Mouse (Mus musculus) forebrain, postnatal 0 days (tissue): Measurements from ENCODE around the gene Vmn1r65. TPM values are rescaled to one million over a fixed set of nuclear protein-coding genes. Genes with fewer than 3 reads are reported as not detected.
"Not testable (repeated sequence)": the region's sequence is repeated elsewhere in the genome, so short reads cannot be mapped to it uniquely, and the experiment has no call there.

ENCODE experiments used
- ATAC-seq: fragments of 200-750 bp; cut with Nextera tagmentation; 2 replicates; pipeline ENCODE4 v1.8.0; 2017; ENCODE audit warnings: mild to moderate bottlenecking, moderate library complexity
- DNase-seq: peaks from one replicate; pipeline ENCODE4 v3.0.0-alpha.2; 2015
- H3K27ac ChIP-seq: fragments of 300-500 bp; sonication (generic); 2 replicates; pipeline ENCODE4 v1.5.1; 2014; ENCODE audit warnings: low read depth, mild to moderate bottlenecking, antibody characterized with exemption, low read length, moderate library complexity, mixed read lengths
- H3K27me3 ChIP-seq: fragments of 300-500 bp; sonication (generic); 2 replicates; pipeline ENCODE4 v1.6.1; 2014; ENCODE audit warnings: mild to moderate bottlenecking, low read length, mixed read lengths; ENCODE audit not compliant: insufficient read depth
- H3K36me3 ChIP-seq: fragments of 300-500 bp; sonication (generic); 2 replicates; pipeline ENCODE4 v1.6.1; 2014; ENCODE audit warnings: mild to moderate bottlenecking, moderate library complexity; ENCODE audit not compliant: insufficient read depth
- H3K4me1 ChIP-seq: fragments of 300-500 bp; sonication (generic); 2 replicates; pipeline ENCODE4 v1.6.1; 2014; ENCODE audit warnings: antibody characterized with exemption; ENCODE audit not compliant: insufficient read depth
- H3K4me2 ChIP-seq: fragments of 300-500 bp; sonication (generic); 2 replicates; pipeline ENCODE4 v1.6.1; 2014; ENCODE audit warnings: low read depth, mild to moderate bottlenecking, moderate library complexity
- H3K4me3 ChIP-seq: fragments of 300-500 bp; sonication (generic); 2 replicates; pipeline ENCODE4 v1.5.1; 2014; ENCODE audit warnings: low read depth, low read length, mixed read lengths
- H3K9ac ChIP-seq: fragments of 300-500 bp; sonication (generic); 2 replicates; pipeline ENCODE4 v1.6.1; 2014; ENCODE audit warnings: mild to moderate bottlenecking
- H3K9me3 ChIP-seq: fragments of 300-500 bp; sonication (generic); 2 replicates; pipeline ENCODE4 v1.6.1; 2016; ENCODE audit warnings: low read length
- CTCF ChIP-seq: sonication (generic); IDR thresholded peaks from 2 replicates; pipeline ENCODE4 v1.5.1; 2016; ENCODE audit warnings: antibody characterized with exemption, control low read depth, low read depth
- WGBS: fragments of 180-500 bp; shearing (Covaris S2); extraction: QIAGEN DNeasy Blood & Tissue Kit; methylation state at CpG from one replicate; pipeline ENCODE4 v1.1.7; 2014; 5-methylcytosine and 5-hydroxymethylcytosine counted together
- polyA plus RNA-seq: library from polyadenylated mRNA; unstranded; fragments of >200 nt; fragmentation: Nextera tagmentation; extraction: Ambion mirVana; gene quantifications from 2 replicates; pipeline ENCODE4 v1.2.1, GENCODE M21; 2015
- total RNA-seq: library from RNA; depleted of rRNA; stranded (reverse); fragments of >200 nt; gene quantifications from 2 replicates; pipeline ENCODE4 v1.2.3, GENCODE M21; 2014; rRNA removed

Vmn1r65 gene
- total RNA-seq (not detected in 2 replicates), polyA plus RNA-seq (not detected in 2 replicates)

- 0 out of 2 replicates have a peak, but pooled peaks cover 7% of the 10 kb centered on the region for H3K9me3 ChIP-seq
- WGBS, result 91% methylated on average over 1 of the region's 1 CpGs
- H3K27ac ChIP-seq, result no peak within 1 kb of the TSS
- ATAC-seq, result no peak
- H3K4me1 ChIP-seq, result no peaks in the 10 kb centered on the region
- H3K9ac ChIP-seq, result no peak within 1 kb of the TSS
- no peak within 1 kb of the TSS for H3K4me2 ChIP-seq
- H3K36me3 ChIP-seq, result no peaks in the 10 kb centered on the region
- no peak for DNase-seq
- H3K27me3 ChIP-seq, result no peaks in the 10 kb centered on the region
- TF ChIP-seq CTCF, result no peak
- H3K4me3 ChIP-seq, result no peak within 1 kb of the TSS
These were observed at the start of gene Vmn1r65 for GRCm38 (mm10) chr7:6010910-6011309. Vmn1r65 (minus strand) TSS chr7:6011010.

GRCm38 (mm10) chr7:6044861-6045260, 34.1 kb upstream of the Vmn1r65 start, which contains the start of gene Nlrp4c:
Nlrp4c (plus strand) TSS chr7:6045161.
- ATAC-seq, result no peak
- WGBS, result 88% methylated on average over 11 of the region's 11 CpGs
- Histone ChIP-seq H3K4me2 (no peak within 1 kb of the TSS), H3K9ac (no peak within 1 kb of the TSS), H3K4me3 (no peak within 1 kb of the TSS), H3K27me3 (no peaks in the 10 kb centered on the region), H3K9me3 (no peaks in the 10 kb centered on the region), H3K4me1 (no peaks in the 10 kb centered on the region), H3K36me3 (no peaks in the 10 kb centered on the region), H3K27ac (no peak within 1 kb of the TSS)
- DNase-seq, result no peak
- TF ChIP-seq CTCF, result no peak

GRCm38 (mm10) chr7:5982426-5982825, 28.4 kb downstream of the Vmn1r65 start:
- H3K27me3 ChIP-seq, H3K27ac ChIP-seq, H3K9ac ChIP-seq, H3K9me3 ChIP-seq, H3K36me3 ChIP-seq, DNase-seq, ATAC-seq, H3K4me1 ChIP-seq, H3K4me3 ChIP-seq, H3K4me2 ChIP-seq: not testable (repeated sequence)
- 86% methylated on average over 4 of the region's 4 CpGs for WGBS

- not testable (repeated sequence) for H3K4me2 ChIP-seq, H3K9ac ChIP-seq, H3K27me3 ChIP-seq, H3K4me1 ChIP-seq, H3K9me3 ChIP-seq, H3K27ac ChIP-seq, DNase-seq, H3K4me3 ChIP-seq, H3K36me3 ChIP-seq, ATAC-seq
- 76% methylated on average over 2 of the region's 2 CpGs for WGBS
These were observed 38.3 kb downstream of the Vmn1r65 start for GRCm38 (mm10) chr7:5972546-5972945.

Other genes starting within 250 kb of the Vmn1r65 start
- not detected in 2 replicates for gene Vmn1r63, start 205.6 kb downstream of the Vmn1r65 start, total RNA-seq
- gene Vmn1r63, start 205.6 kb downstream of the Vmn1r65 start, polyA plus RNA-seq, result not detected in 2 replicates
- gene Vmn1r64, start 126.5 kb downstream of the Vmn1r65 start, total RNA-seq, result not detected in 2 replicates
- not detected in 2 replicates for gene Vmn1r64, start 126.5 kb downstream of the Vmn1r65 start, polyA plus RNA-seq
- gene Nlrp4c, start 34.2 kb upstream of the Vmn1r65 start, total RNA-seq, result not detected in 2 replicates
- not detected in 2 replicates for gene Nlrp4c, start 34.2 kb upstream of the Vmn1r65 start, polyA plus RNA-seq
- 51.1 and 73.6 TPM in 2 replicates for gene Zfp787, start 145.0 kb upstream of the Vmn1r65 start, total RNA-seq
- 41.0 and 66.1 TPM in 2 replicates for gene Zfp787, start 145.0 kb upstream of the Vmn1r65 start, polyA plus RNA-seq
- 76.9 and 81.7 TPM in 2 replicates for gene Zfp444, start 161.2 kb upstream of the Vmn1r65 start, total RNA-seq
- 86.2 and 100 TPM in 2 replicates for gene Zfp444, start 161.2 kb upstream of the Vmn1r65 start, polyA plus RNA-seq
- not detected in 2 replicates for gene Galp, start 186.1 kb upstream of the Vmn1r65 start, total RNA-seq
- not detected in 2 replicates for gene Galp, start 186.1 kb upstream of the Vmn1r65 start, polyA plus RNA-seq
- gene Zscan5b, start 211.3 kb upstream of the Vmn1r65 start, total RNA-seq, result not detected in 2 replicates
- not detected in 2 replicates for gene Zscan5b, start 211.3 kb upstream of the Vmn1r65 start, polyA plus RNA-seq
- gene Epp13, start 241.7 kb upstream of the Vmn1r65 start, total RNA-seq, result not detected in 2 replicates
- 0.40 and 0.44 TPM in 2 replicates for gene Epp13, start 241.7 kb upstream of the Vmn1r65 start, polyA plus RNA-seq